Mouse (Mus musculus) limb, embryonic 13.5 days (tissue): ENCODE results near the gene Acap1. TPM values are rescaled to one million over a fixed set of nuclear protein-coding genes. Genes with fewer than 3 reads are reported as not detected.
A peak's percentile ranks its signal among the peaks of the same experiment; 100 is the strongest.

Experiments used
- ATAC-seq: fragments of 200-750 bp; cut with Nextera tagmentation; 2 replicates; pipeline ENCODE4 v1.8.0; 2017; ENCODE audit warnings: low read depth, moderate number of reproducible peaks, moderate TSS enrichment; ENCODE audit not compliant: low FRiP score
- H3K27ac ChIP-seq: fragments of 300-500 bp; sonication (generic); 2 replicates; pipeline ENCODE4 v1.5.1; 2015; ENCODE audit warnings: inconsistent platforms, mild to moderate bottlenecking, moderate library complexity
- H3K27me3 ChIP-seq: fragments of 300-500 bp; sonication (generic); 2 replicates; pipeline ENCODE4 v1.6.1; 2015; ENCODE audit warnings: mild to moderate bottlenecking, inconsistent platforms
- H3K36me3 ChIP-seq: fragments of 300-500 bp; sonication (generic); 2 replicates; pipeline ENCODE4 v1.6.1; 2015; ENCODE audit warnings: inconsistent platforms, mild to moderate bottlenecking, moderate library complexity
- H3K4me1 ChIP-seq: fragments of 300-500 bp; sonication (generic); 2 replicates; pipeline ENCODE4 v1.6.1; 2015; ENCODE audit warnings: inconsistent platforms
- H3K4me2 ChIP-seq: fragments of 300-500 bp; sonication (generic); replicated peaks from 2 replicates; pipeline ENCODE4 v1.6.1; 2015; ENCODE audit warnings: inconsistent platforms, mild to moderate bottlenecking, moderate library complexity
- H3K4me3 ChIP-seq: fragments of 300-500 bp; sonication (generic); 2 replicates; pipeline ENCODE4 v1.5.1; 2015; ENCODE audit warnings: moderate library complexity, mild to moderate bottlenecking, inconsistent platforms
- H3K9ac ChIP-seq: fragments of 300-500 bp; sonication (generic); 2 replicates; pipeline ENCODE4 v1.6.1; 2015; ENCODE audit warnings: mild to moderate bottlenecking, inconsistent platforms
- H3K9me3 ChIP-seq: fragments of 300-500 bp; sonication (generic); 2 replicates; pipeline ENCODE4 v1.6.1; 2016; ENCODE audit warnings: inconsistent platforms
- WGBS: fragments of 180-500 bp; shearing (Covaris S2); methylation state at CpG from one replicate; pipeline ENCODE4 v1.1.7; 2015; 5-methylcytosine and 5-hydroxymethylcytosine counted together
- polyA plus RNA-seq: library from polyadenylated mRNA; unstranded; fragments of >200 nt; fragmentation: Nextera tagmentation; extraction: Ambion mirVana; gene quantifications from 2 replicates; pipeline ENCODE4 v1.2.1, GENCODE M21; 2015

Gene Acap1
- 1.1 and 1.5 TPM in 2 replicates for polyA plus RNA-seq

- ATAC-seq, result no peak
- WGBS, result 68% methylated on average over 4 of the region's 4 CpGs
- H3K4me2 ChIP-seq, result no peak within 1 kb of the TSS
- no peaks in the 10 kb centered on the region for H3K9me3 ChIP-seq
- peaks cover 13% of the 10 kb centered on the region for H3K4me1 ChIP-seq
- H3K9ac ChIP-seq, result no peak within 1 kb of the TSS
- no peaks in the 10 kb centered on the region for H3K36me3 ChIP-seq
- H3K27ac ChIP-seq, result no peak within 1 kb of the TSS
- H3K27me3 ChIP-seq, result no peaks in the 10 kb centered on the region
- H3K4me3 ChIP-seq, result no peak within 1 kb of the TSS
Observed at GRCm38 (mm10) chr11:69895291-69895690, at the start of gene Acap1. Gene Acap1, minus strand, starts transcription at chr11:69895539.

DNA sequence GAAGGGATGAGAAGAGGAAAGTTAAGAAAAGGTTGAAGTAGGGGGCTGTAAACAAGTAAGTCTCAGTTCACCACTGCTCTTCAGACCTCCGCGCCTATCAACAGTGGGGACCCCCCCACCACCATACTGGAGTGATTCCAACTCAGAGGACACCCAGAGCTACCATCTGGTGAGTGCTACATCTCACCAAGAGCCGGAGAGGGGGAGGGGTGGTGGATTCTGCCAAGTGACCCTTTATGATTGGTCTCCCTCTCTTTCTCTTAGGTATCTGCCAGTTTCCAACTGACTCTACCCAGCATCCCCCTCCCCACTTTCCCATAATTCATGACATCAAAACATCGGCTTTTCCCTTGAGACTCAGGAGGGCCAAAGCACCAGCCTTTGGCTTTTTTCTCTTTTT lies 45.6 kb upstream of the Acap1 start:
- Histone ChIP-seq H3K36me3 (peaks cover 45% of the 10 kb centered on the region), H3K9me3 (no peaks in the 10 kb centered on the region), H3K4me1 (peaks cover 37% of the 10 kb centered on the region), H3K9ac (no peak overlapping the region), H3K27me3 (peaks cover 14% of the 10 kb centered on the region), H3K27ac (no peak overlapping the region), H3K4me2 (no peak overlapping the region), H3K4me3 (no peak overlapping the region)
- no peak for ATAC-seq
- 72% methylated on average over 4 of the region's 4 CpGs for WGBS

DNA sequence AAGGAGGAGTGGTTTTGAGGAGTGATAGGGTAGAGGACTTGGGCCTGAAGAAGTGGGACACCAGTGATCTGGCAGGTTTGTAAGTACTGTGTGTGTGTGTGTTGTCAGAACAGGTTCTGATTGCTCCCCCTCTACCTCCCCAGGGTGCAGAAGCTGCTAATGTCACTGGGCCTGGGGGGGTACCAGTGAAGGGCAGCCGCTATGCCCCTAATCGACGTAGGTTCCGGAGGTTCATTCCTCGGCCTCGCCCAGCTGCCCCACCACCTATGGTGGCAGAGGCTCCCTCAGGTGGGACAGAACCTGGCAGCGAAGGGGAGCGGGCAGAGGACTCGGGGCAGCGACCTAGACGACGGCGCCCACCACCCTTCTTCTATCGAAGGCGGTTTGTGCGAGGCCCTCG lies 44.4 kb upstream of the Acap1 start:
- Histone ChIP-seq H3K27me3 (peaks cover 15% of the 10 kb centered on the region), H3K36me3 (peaks cover 33% of the 10 kb centered on the region), H3K9ac (no peak overlapping the region), H3K4me3 (no peak overlapping the region), H3K27ac (no peak overlapping the region), H3K4me1 (peaks cover 38% of the 10 kb centered on the region), H3K4me2 (no peak overlapping the region), H3K9me3 (no peaks in the 10 kb centered on the region)
- WGBS, result 93% methylated on average over 17 of the region's 17 CpGs
- ATAC-seq, result no peak

GRCm38 (mm10) chr11:69939181-69939580 lies 43.8 kb upstream of the Acap1 start:
- peaks cover 18% of the 10 kb centered on the region for H3K27me3 ChIP-seq
- H3K4me1 ChIP-seq, result peaks cover 44% of the 10 kb centered on the region
- H3K9me3 ChIP-seq, result no peaks in the 10 kb centered on the region
- WGBS, result 65% methylated on average over 5 of the region's 5 CpGs
- H3K4me2 ChIP-seq, result no peak overlapping the region
- H3K9ac ChIP-seq, result no peak overlapping the region
- H3K27ac ChIP-seq, result no peak overlapping the region
- H3K36me3 ChIP-seq, result peaks cover 27% of the 10 kb centered on the region
- no peak for ATAC-seq
- H3K4me3 ChIP-seq, result no peak overlapping the region

GRCm38 (mm10) chr11:69938401-69938979 lies 43.2 kb upstream of the Acap1 start:
- ATAC-seq, result no peak
- Histone ChIP-seq H3K4me2 (0 out of 2 replicates have a peak overlapping the region, but pooled peaks have one; percentile 9), H3K27ac (no peak overlapping the region), H3K9me3 (no peaks in the 10 kb centered on the region), H3K4me1 (peaks cover 48% of the 10 kb centered on the region), H3K9ac (peak overlapping the region; percentile 39), H3K27me3 (peaks cover 18% of the 10 kb centered on the region), H3K4me3 (no peak overlapping the region), H3K36me3 (peaks cover 20% of the 10 kb centered on the region)
- WGBS, result 22% methylated on average over 9 of the region's 9 CpGs

DNA sequence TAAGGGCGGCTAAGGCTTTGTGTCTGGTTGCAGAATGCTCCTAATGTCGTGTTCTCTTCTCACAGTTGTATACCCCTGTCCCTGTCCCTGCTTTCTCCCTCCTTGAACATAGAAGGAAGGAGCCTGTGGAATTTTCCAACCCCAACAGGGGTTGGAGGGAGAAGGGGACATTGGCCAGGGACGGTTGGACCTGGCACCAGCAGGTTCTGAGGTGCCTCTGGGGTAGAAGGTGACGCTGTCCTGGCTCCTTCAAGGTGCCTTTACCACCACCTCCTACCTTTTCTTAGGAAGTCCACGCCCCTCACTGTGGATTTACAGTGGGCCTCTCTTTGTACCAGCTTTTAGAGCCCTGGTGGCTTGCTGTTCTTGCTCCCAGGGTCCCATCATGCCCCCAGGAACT lies 42.5 kb upstream of the Acap1 start:
- Histone ChIP-seq H3K27ac (no peak overlapping the region; the same call in 1 of the 2 replicates), H3K4me3 (no peak overlapping the region), H3K4me2 (no peak overlapping the region), H3K36me3 (peaks cover 14% of the 10 kb centered on the region), H3K4me1 (peaks cover 48% of the 10 kb centered on the region), H3K9me3 (no peaks in the 10 kb centered on the region), H3K9ac (peak overlapping the region; percentile 39; the same call in 1 of the 2 replicates), H3K27me3 (peaks cover 18% of the 10 kb centered on the region)
- 66% methylated on average over 5 of the region's 5 CpGs for WGBS
- no peak for ATAC-seq

DNA sequence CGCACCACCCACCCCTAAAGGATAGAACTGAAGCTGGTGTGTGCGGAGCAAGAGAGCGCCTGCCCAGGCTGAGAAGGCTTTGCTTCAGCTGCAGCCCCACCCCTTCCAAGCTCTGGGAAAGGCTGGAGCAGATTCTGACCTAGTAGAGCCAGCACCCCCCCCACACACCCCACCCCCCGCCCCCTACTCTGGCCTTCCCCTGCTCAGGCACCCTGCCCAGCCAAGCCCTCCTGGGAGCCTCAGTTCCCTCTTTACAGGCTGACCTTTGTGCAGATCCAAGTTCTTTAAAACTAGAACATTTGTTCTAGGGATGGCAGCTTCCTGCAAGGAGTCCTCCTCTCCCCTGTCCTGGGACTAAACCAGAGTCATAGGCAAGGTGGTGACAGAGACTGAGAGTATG lies 42.0 kb upstream of the Acap1 start:
- Histone ChIP-seq H3K36me3 (peaks cover 9% of the 10 kb centered on the region), H3K27me3 (peaks cover 18% of the 10 kb centered on the region), H3K9ac (no peak overlapping the region; the same call in 1 of the 2 replicates), H3K4me2 (peak overlapping the region; percentile 100), H3K9me3 (no peaks in the 10 kb centered on the region), H3K27ac (no peak overlapping the region), H3K4me1 (peaks cover 48% of the 10 kb centered on the region), H3K4me3 (peak overlapping the region; percentile 64; the same call in 1 of the 2 replicates)
- 37% methylated on average over 4 of the region's 4 CpGs for WGBS
- ATAC-seq, result no peak

GRCm38 (mm10) chr11:69936714-69937347 lies 41.5 kb upstream of the Acap1 start:
- H3K4me3 ChIP-seq, result peak overlapping the region; percentile 64
- peak overlapping the region; percentile 100 for H3K4me2 ChIP-seq
- H3K27ac ChIP-seq, result no peak overlapping the region
- no peaks in the 10 kb centered on the region for H3K9me3 ChIP-seq
- H3K4me1 ChIP-seq, result peaks cover 48% of the 10 kb centered on the region
- peaks cover 18% of the 10 kb centered on the region for H3K27me3 ChIP-seq
- H3K36me3 ChIP-seq, result peaks cover 4% of the 10 kb centered on the region
- 41% methylated on average over 9 of the region's 9 CpGs for WGBS
- peak overlapping the region; percentile 80 for H3K9ac ChIP-seq
- ATAC-seq, result no peak

GRCm38 (mm10) chr11:69936156-69936555 lies 40.8 kb upstream of the Acap1 start:
- no peaks in the 10 kb centered on the region for H3K9me3 ChIP-seq
- H3K4me2 ChIP-seq, result peak overlapping the region; percentile 100
- peak overlapping the region; percentile 80 for H3K9ac ChIP-seq
- H3K4me1 ChIP-seq, result peaks cover 48% of the 10 kb centered on the region
- WGBS, result under 1% methylated on average over 29 of the region's 30 CpGs
- H3K36me3 ChIP-seq, result no peaks in the 10 kb centered on the region
- no peak overlapping the region for H3K27ac ChIP-seq
- H3K27me3 ChIP-seq, result peaks cover 18% of the 10 kb centered on the region
- peak overlapping the region; percentile 64 for H3K4me3 ChIP-seq
- ATAC-seq, result 0 out of 2 replicates have a peak, but pooled peaks have one; percentile 1

DNA sequence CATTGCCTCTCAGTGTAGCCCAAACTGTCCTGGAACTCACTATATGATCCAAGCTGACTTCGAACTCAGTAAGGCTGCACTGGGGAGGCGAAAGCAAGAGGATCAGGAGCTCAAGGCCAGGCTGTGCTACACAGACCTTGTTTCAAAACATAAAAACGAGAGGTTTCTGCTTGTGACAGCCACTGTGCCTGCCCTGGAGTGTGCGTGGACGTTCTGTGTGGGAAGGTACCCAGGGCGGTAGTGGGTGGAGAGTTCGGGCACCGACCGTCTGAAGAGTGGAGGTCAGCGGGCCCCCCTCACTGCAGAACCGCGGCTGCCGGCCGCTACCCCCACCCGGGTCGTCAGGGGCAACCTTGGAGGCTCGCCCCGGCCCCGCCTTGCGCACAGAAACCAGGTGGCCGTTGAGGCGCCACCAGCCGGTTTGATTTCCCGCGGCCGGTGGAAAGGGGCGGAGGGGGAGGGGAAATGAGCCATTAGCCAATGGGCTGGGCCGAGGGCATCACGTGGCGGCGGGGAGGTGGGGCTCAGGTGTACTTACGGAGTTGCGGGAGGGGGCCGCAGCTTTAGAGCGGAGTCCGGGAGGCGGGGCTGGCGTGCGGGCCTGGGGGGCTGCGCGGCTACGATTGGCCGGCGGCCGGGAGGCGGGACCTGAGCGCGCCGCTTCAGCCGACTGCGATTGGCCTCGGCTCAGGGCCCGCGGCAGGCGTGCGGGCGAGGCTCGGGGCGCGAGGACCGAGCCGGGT lies 40.0 kb upstream of the Acap1 start, which contains the start of gene Ybx2:
Ybx2 (plus strand) TSS at position 660 of the 743 bp plus-strand sequence.
- Histone ChIP-seq H3K9me3 (no peaks in the 10 kb centered on the region), H3K9ac (peak within 1 kb of the TSS; percentile 80), H3K4me3 (peak within 1 kb of the TSS; percentile 64), H3K27ac (peak within 1 kb of the TSS; percentile 3; the same call in 1 of the 2 replicates), H3K4me1 (peaks cover 48% of the 10 kb centered on the region), H3K36me3 (no peaks in the 10 kb centered on the region), H3K27me3 (peaks cover 18% of the 10 kb centered on the region), H3K4me2 (peak within 1 kb of the TSS; percentile 100)
- under 1% methylated on average over 56 of the region's 62 CpGs for WGBS
- peak; percentile 90 for ATAC-seq

- Histone ChIP-seq H3K4me3 (peak overlapping the region; percentile 31; the same call in 1 of the 2 replicates), H3K4me2 (peak overlapping the region; percentile 100), H3K4me1 (peaks cover 48% of the 10 kb centered on the region), H3K27me3 (peaks cover 18% of the 10 kb centered on the region), H3K27ac (no peak overlapping the region; the same call in 1 of the 2 replicates), H3K9ac (no peak overlapping the region), H3K9me3 (no peaks in the 10 kb centered on the region), H3K36me3 (no peaks in the 10 kb centered on the region)
- WGBS, result 20% methylated on average over 6 of the region's 6 CpGs
- no peak for ATAC-seq
Observed at GRCm38 (mm10) chr11:69934681-69935080, 39.3 kb upstream of the Acap1 start.

DNA sequence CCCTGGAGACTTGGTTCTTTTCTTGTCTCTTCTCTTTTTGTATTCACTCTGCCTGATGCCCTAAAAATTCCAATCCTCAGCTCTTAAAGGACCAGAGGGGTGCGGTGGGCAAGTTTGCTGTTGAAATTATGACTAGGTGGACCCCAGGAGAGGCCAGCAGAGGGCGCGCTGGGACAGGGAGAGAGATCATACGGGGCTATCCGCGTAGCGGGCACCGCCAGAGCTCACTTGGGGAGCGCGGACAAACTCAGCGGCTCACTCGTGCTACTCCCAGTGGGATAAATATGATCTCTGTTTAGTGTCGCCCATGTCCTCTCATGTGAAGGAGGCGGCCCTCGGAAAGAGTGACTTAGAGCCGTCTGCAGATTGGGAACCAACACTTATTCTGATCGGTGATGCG lies 38.8 kb upstream of the Acap1 start:
- Histone ChIP-seq H3K9ac (peak overlapping the region; percentile 31; the same call in 1 of the 2 replicates), H3K27me3 (peaks cover 18% of the 10 kb centered on the region), H3K4me1 (peaks cover 47% of the 10 kb centered on the region), H3K27ac (no peak overlapping the region), H3K9me3 (no peaks in the 10 kb centered on the region), H3K4me3 (peak overlapping the region; percentile 31), H3K4me2 (peak overlapping the region; percentile 100), H3K36me3 (no peaks in the 10 kb centered on the region)
- 1% methylated on average over 18 of the region's 18 CpGs for WGBS
- peak; percentile 20; the same call in 1 of the 2 replicates for ATAC-seq
